Mouse (Mus musculus): Measurements from ENCODE around the gene Kcnh3.

GRCm38 (mm10) chr15:99285189-99285535 is 60.5 kb downstream of the Kcnh3 start:
- TF ChIP-seq CTCF (IDR thresholded peaks at IDR 0.05; ENCODE audit: low read depth, low read length) (no peak), POLR2A (IDR thresholded peaks at IDR 0.05; ENCODE audit: borderline replicate concordance, low read depth, low read length) (no peak)
